Comparison of ENCODE assay signal across 20 mouse cellular contexts in the genomic region with DNA sequence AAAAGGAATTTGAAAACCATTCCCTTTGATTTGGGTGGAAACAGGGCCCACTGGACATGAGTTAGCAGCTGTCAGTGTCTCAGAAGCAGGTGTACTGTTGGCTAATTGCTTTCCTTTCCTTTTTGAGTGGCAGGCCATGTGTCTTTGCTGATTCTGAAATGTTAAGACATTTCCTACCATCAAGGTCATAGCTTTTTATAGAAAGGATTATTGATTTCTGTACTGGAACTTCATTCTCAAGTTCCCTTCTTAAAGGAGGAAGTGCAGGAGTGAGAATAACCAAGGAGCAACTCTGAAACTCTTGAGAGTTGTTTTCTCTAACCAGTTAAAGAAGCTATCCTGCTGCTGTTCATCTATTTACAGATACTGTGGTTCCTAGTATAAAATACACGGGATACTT. TPM values are rescaled to one million over a fixed set of nuclear protein-coding genes. Genes with fewer than 3 reads are reported as not detected.
DNase-seq lines count a peak whose midpoint lies in the region; ATAC-seq and TF ChIP-seq lines count a peak whose summit lies in the region.
"Had no signal": no experiment of that assay in that cellular context is flagged by ENCODE, and none has a peak within 500 bp of the region (broad histone marks: within the 10 kb centered on the region; RNA-seq: fewer than 3 reads in every experiment).

No protein-coding gene starts in this region.

- no peak for TF ChIP-seq EP300 in heart, adult 2 months (IDR thresholded peaks at IDR 0.05; ENCODE audit: insufficient read depth, low read depth, low read length)
- TF ChIP-seq EP300 in liver, embryonic 14.5 days (IDR thresholded peaks at IDR 0.05; ENCODE audit: low read depth) = no peak

- WGBS in heart, adult 2 months = 30% methylated on average over 1 of the region's 1 CpGs
- WGBS in liver, embryonic 14.5 days (ENCODE audit: insufficient replicate concordance) = 43% methylated on average over 1 of the region's 1 CpGs

- H3K9ac ChIP-seq in heart, adult 2 months (ENCODE audit: low read depth, low read length) = no peak overlapping the region
- H3K9ac ChIP-seq in liver, embryonic 14.5 days (replicated peaks) = no peak overlapping the region
- H3K9ac ChIP-seq: forebrain, embryonic 15.5 days; hindbrain, embryonic 13.5 days; neural tube, embryonic 13.5 days; stomach, embryonic 15.5 days had no signal

- H3K27ac ChIP-seq in heart, adult 2 months = peak overlapping the region; percentile 31
- H3K27ac ChIP-seq in liver, embryonic 14.5 days = peak overlapping the region; percentile 59
- H3K27ac ChIP-seq: forebrain, embryonic 15.5 days; hindbrain, embryonic 13.5 days; neural tube, embryonic 13.5 days; stomach, embryonic 15.5 days had no signal

- H3K4me1 ChIP-seq in heart, adult 2 months (ENCODE audit: control insufficient read depth, insufficient read depth, low read length) = peaks cover 34% of the 10 kb centered on the region
- peaks cover 22 to 32% of the 10 kb centered on the region in 2 experiments for H3K4me1 ChIP-seq in liver, embryonic 14.5 days (replicated peaks; ENCODE audit: control insufficient read depth in 2 of 2, insufficient read depth in 2 of 2, low read length in 1 of 2)

- no peaks in the 10 kb centered on the region for H3K27me3 ChIP-seq in heart, adult 2 months (ENCODE audit: control insufficient read depth, insufficient read depth, low read length)
- H3K27me3 ChIP-seq in C2C12 (ENCODE audit: control insufficient read depth, insufficient read depth, insufficient read length) = no peaks in the 10 kb centered on the region
- H3K27me3 ChIP-seq in liver, embryonic 14.5 days (ENCODE audit: control insufficient read depth, insufficient read depth, low read length) = no peaks in the 10 kb centered on the region
- H3K27me3 ChIP-seq: forebrain, embryonic 15.5 days; hindbrain, embryonic 13.5 days; neural tube, embryonic 13.5 days; stomach, embryonic 15.5 days had no signal

- DNase-seq in heart, adult 2 months = no peak
- DNase-seq in heart, postnatal 25 days (ENCODE audit: low spot score) = no peak
- no peak for DNase-seq in liver, embryonic 14.5 days (ENCODE audit: low read depth in 3 of 3, low spot score in 3 of 3)
- DNase-seq in right cerebral cortex, postnatal 14 days = no peak
- DNase-seq in testis, postnatal 14 days (ENCODE audit: low spot score) = no peak
- DNase-seq: adrenal gland, postnatal 10 days; cerebellum, adult 8-10 months; kidney, adult 11 months; kidney, postnatal 14 days; layer of hippocampus, adult 9-11 months; thymus, postnatal 14 days had no signal

- peaks cover 97% of the 10 kb centered on the region for H3K79me3 ChIP-seq in C2C12 (ENCODE audit: low read depth)

- no peaks in the 10 kb centered on the region for H3K9me3 ChIP-seq in liver, embryonic 14.5 days (ENCODE audit: control insufficient read depth, low read length)
- H3K9me3 ChIP-seq: forebrain, embryonic 15.5 days; G1E; hindbrain, embryonic 13.5 days; neural tube, embryonic 13.5 days; stomach, embryonic 15.5 days had no signal

- TF ChIP-seq POLR2A in heart, adult 2 months (IDR thresholded peaks at IDR 0.05; ENCODE audit: insufficient read depth, low read depth, low read length) = no peak

- peaks cover 8% of the 10 kb centered on the region for H3K79me2 ChIP-seq in heart, adult 2 months (replicated peaks; ENCODE audit: control insufficient read depth, insufficient read depth, low read length)
- H3K79me2 ChIP-seq in C2C12 (ENCODE audit: control insufficient read depth, insufficient read depth) = peaks cover 100% of the 10 kb centered on the region

- peaks cover 70% of the 10 kb centered on the region for H3K36me3 ChIP-seq in heart, adult 2 months (ENCODE audit: control insufficient read depth, insufficient read depth, low read length)
- H3K36me3 ChIP-seq in C2C12 (ENCODE audit: control insufficient read depth, insufficient read depth) = peaks cover 5% of the 10 kb centered on the region
- peaks cover 3% of the 10 kb centered on the region for H3K36me3 ChIP-seq in liver, embryonic 14.5 days (replicated peaks; ENCODE audit: control insufficient read depth, insufficient read depth, low read depth)
- H3K36me3 ChIP-seq: forebrain, embryonic 15.5 days; hindbrain, embryonic 13.5 days; neural tube, embryonic 13.5 days; stomach, embryonic 15.5 days had no signal

- H3ac ChIP-seq in C2C12 (ENCODE audit: control insufficient read depth, insufficient read length, low read depth) = no peak overlapping the region

- ATAC-seq in liver, embryonic 14.5 days (ENCODE audit: insufficient read depth) = no peak
- ATAC-seq in monocyte, adult 5-6 weeks (replicated peaks; ENCODE audit: insufficient number of reproducible peaks, low FRiP score, low TSS enrichment, poor library complexity, severe bottlenecking) = peak; percentile 54; the same call in 1 of the 2 replicates
- ATAC-seq: forebrain, embryonic 15.5 days; midbrain, embryonic 16.5 days had no signal

- H3K4me3 ChIP-seq in heart, adult 2 months = no peak overlapping the region
- no peak overlapping the region for H3K4me3 ChIP-seq in C2C12 (ENCODE audit: insufficient read depth, poor library complexity, severe bottlenecking)
- H3K4me3 ChIP-seq in liver, embryonic 14.5 days (ENCODE audit: insufficient read depth in 1 of 2, low read depth in 2 of 2, low read length in 2 of 2) = no peak overlapping the region
- H3K4me3 ChIP-seq: forebrain, embryonic 15.5 days; hindbrain, embryonic 13.5 days; neural tube, embryonic 13.5 days; stomach, embryonic 15.5 days had no signal

- H3K4me2 ChIP-seq in liver, embryonic 14.5 days (ENCODE audit: low read depth) = peak overlapping the region; percentile 47; the same call in 1 of the 2 replicates
- H3K4me2 ChIP-seq: forebrain, embryonic 15.5 days; heart, embryonic 11.5 days; hindbrain, embryonic 13.5 days; neural tube, embryonic 13.5 days; stomach, embryonic 15.5 days had no signal

- TF ChIP-seq CTCF in heart, adult 2 months (IDR thresholded peaks at IDR 0.05) = no peak
- TF ChIP-seq CTCF in C2C12 (IDR thresholded peaks at IDR 0.05; ENCODE audit: control insufficient read depth, insufficient read depth, insufficient read length) = no peak
- no peak for TF ChIP-seq CTCF in liver, embryonic 14.5 days (IDR thresholded peaks at IDR 0.05; ENCODE audit: low read depth)

- intact Hi-C loops in heart, adult 2 months (cut with DNase I) = no loop called here
- intact Hi-C loops in heart, postnatal 25 days (cut with DNase I) = no loop called here

TF ChIP-seq in C2C12, 6 proteins besides CTCF, POLR2A, EP300 and RAD21:
- TF ChIP-seq CEBPB (IDR thresholded peaks at IDR 0.05; ENCODE audit: low read depth) = no peak
- peak; percentile 68 for TF ChIP-seq MYOD1 (IDR thresholded peaks at IDR 0.05; ENCODE audit: control insufficient read depth, insufficient read length, low read depth)
- no peak for TF ChIP-seq FOSL1 (IDR thresholded peaks at IDR 0.05; ENCODE audit: insufficient read depth, low read length, poor library complexity, severe bottlenecking)

RNA-seq across cellular contexts. Expression of a gene that starts 18.8 kb away (rescaled TPM):
- 100 to 1,000 TPM; 194 to 199 TPM for total RNA-seq in heart, adult 2 months (2021)
- 51.6 and 110 TPM in 2 replicates for polyA plus RNA-seq in heart, adult 2 months (2012; rRNA removed)
- total RNA-seq in heart, postnatal 25 days (2021) = 100 to 1,000 TPM; 192 to 205 TPM
- polyA plus RNA-seq in C2C12 (2012; fragmentation: generic; extraction: Trizol) = 101 TPM
- polyA plus RNA-seq in liver, embryonic 14.5 days (2012; rRNA removed) = 26.1 and 42.2 TPM in 2 replicates
- polyA plus RNA-seq in liver, embryonic 14.5 days (2014; fragmentation: Nextera tagmentation; extraction: Ambion mirVana) = 150 and 154 TPM in 2 replicates
- 478 to 539 TPM (median 505 TPM) in 3 replicates for total RNA-seq in monocyte, adult 5-6 weeks (2017)
